Mouse (Mus musculus): ENCODE results near the gene Rps6ka5.

Rps6ka5 gene

DNA sequence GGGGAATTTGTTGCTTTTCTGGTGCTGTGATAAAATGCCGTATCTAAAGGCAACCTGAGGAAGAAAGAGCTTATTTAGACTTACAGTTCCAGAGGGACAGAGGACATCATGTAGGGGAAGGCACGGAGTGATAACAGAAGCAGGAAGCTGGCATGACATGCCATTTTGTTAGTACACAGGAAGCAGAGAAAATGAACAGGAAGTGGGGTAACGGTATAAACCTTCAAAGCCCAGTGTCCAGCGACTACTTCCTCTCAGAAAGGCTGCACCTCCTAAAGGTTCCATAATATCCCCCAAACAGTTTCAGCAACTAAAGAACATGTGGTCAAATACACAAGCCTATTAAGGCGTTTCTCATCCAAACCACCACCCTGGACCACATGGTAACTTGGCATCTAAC is 195.9 kb downstream of the Rps6ka5 start:
- peak; percentile 30 for DNase-seq (ENCODE audit: low read depth, low spot score)

DNA sequence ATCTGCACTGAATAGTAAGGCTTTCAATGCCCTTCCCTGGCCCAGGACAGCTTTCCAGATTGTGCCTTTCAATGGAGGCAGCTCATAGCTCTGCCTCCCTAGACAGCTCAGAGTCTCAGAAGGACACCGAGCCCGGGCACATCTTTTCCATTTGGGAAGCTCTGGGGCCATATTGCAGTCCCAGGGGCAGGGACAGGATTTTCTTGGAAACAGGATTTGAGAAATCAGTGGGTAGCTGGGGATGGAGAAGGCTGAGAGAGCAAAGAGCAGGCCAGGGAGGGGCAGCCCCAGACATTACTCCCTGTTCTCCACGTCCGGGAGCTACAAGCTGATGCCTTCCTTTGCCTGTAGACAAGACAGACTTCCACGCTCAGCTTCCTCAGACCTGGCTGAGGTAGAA is 197.1 kb downstream of the Rps6ka5 start:
- no peak for DNase-seq (ENCODE audit: low read depth, low spot score)

DNA sequence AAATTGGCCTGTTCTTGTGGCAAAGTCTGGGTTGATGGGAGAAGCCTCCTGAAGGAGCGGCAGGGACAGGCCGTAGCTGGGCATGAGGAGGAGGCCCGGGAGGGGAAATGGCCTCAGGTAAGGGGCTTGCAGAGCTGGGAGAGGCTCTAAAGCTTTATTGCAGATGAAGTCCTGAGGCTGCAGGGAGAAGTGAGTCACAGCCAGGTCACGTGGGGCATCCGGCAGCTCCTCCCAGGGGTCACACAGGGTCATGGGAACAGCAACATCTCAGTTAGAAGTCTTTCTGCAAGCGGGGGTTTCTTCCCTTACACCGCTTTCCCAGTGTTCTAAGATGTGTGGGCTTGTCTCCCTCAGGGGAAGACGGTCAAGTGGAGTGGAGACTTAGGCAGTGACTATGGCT is 197.6 kb downstream of the Rps6ka5 start:
- DNase-seq (ENCODE audit: low read depth, low spot score): no peak

DNA sequence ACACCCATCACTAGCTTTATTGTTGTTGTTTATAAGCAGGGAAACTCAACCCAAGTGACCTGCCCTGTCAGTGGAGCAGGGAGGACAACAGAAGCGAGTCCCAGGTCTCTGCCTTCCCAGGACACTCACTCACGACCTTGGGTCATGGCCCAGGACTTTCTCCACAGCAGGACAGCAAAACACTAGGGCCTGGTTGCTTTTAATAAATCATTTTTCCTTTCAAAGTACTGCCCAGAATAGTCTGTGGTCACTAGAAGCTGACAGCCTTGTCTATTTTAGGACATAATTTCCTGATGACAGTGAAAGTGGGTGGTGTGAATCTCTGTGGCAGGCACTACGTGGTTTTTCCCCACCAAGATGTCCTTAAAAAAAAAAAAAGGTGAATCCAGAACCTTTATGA is 198.5 kb downstream of the Rps6ka5 start:
- DNase-seq (ENCODE audit: low read depth, low spot score): no peak

DNA sequence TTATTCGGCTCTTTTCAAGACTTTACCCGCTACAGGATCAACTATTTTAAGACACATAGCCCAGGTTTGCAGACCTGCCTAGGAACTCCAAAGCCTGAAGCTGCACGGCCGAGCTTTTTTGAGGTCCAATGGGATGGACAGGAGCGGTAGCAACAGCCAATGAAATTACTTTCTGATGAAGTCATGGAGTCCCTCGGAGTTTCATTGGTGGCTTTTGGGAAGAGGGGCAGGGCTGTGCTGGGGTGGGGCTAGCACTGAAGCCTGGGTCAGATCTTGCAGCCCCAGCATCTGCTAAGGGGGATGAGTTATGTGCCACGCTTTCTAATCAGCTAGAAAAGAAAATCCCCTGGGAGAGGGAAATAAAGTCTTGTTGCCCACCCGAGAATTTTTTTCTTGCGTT is 199.0 kb downstream of the Rps6ka5 start:
- peak; percentile 29 for DNase-seq (ENCODE audit: low read depth, low spot score)

DNA sequence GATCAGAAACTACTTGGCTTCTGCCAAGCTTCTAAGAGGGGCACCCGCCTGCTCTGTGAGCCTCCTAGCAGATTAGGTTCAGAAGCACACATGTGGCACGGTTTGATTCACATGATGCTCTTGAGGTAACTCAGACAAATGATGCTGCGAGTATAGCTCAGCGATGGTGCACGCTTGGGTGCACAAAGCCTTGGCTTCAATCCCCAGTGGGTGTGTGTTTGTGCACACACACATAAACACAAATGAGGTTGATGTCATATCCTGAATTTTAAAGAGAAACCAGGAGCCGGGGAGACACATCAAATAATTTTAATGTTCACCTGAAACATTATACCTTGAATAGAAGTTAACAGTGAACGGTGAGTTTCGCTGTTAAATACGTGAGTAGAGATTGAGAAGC is 199.5 kb downstream of the Rps6ka5 start:
- no peak for DNase-seq (ENCODE audit: low read depth, low spot score)

DNA sequence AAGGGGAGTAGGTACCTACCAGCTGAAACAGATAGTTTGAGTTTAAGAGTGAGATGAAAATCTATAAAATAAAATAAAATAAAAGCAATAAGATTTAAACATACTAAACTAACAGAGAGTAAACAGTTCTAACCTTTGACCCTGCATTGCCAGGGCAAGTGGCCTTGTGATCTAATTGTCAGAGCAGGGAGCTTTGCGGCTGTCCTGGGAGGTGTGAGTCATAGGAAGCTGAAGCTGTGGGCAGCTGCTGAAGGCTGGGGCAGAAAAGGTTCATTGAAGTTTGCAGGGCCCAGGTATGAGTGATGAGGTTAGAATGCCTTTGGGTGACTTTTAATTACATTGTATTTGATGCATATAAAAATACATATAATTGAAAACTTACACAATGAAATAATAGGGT is 200.8 kb downstream of the Rps6ka5 start:
- DNase-seq (ENCODE audit: low read depth, low spot score): no peak

DNA sequence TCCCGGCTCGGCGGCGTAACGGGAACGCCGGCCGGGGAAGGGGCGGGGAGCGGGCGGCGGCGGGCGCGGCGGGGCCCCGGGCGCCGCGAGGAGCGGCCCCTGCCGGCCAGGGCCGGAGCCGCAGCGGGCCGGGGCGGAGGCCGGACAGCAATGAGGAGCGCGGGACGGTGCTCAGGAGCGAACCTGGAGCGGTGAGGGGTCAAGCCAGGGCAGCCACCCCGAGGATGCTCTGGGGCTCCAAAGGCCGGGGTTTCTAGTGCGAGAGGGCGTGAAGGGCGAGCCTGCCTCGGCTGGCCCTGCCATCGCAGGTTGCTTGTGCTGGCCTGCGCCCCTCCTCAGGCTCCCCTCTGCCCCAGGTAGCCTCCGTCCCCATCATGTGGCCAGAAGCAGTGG is 206.0 kb downstream of the Rps6ka5 start, which contains the start of gene Ttc7b:
Gene Ttc7b, minus strand, starts transcription at position 33 of the 393 bp plus-strand sequence.
- DNase-seq (ENCODE audit: low read depth, low spot score): peak; percentile 68

DNA sequence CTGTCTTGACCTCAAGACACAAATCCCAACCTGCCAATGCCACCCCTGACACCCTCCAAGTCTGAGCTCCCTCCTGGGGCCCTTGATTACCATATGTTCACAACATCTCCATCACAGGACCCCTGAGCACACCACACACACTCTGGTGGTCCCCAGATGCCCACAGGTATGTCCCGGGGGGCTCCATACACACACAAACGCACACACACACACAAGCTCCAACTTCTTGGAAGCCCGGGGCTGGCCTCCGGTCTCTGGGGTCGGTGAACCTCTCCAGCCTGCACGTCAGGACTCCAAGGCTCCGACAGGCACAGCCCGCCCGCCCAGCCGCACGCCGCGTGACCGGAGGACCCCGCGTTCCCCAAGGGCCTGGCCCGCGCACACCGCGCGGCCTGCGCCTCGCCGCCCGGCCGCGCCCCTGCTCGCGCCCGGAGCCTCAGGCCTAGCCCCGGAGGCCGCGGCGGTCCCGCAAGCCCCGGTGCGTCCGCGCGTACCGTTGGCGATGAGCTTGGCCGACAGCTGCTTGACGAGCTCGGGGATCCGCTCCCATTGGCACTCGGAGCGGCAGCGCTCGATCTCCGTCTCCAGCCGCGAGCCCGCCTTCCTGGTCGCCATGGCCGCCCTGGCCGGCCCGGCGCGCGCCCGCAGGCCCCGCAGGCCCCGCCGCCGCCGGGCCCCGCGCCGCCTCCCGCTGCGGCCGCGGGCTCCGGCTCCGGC is 206.5 kb downstream of the Rps6ka5 start:
- DNase-seq (ENCODE audit: low read depth, low spot score): peak; percentile 59

DNA sequence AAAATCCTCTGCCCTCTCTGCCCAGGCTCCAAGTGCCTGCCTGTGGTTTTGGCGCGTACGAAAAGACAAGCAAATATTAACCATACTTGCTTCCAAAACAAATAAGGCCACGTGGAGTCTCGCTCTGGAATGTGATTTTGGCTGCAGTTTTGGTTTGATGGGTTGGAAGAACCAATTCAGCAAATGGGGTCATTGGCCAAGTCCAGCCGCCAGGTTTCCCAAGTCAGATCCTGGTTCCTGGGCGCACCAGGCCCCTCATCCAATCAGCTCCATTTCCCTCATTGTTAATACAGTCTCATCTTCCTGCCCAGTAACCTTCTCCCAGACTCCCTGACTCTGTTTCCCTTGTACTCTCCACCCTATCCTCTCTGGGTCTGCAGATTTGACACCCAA is 207.1 kb downstream of the Rps6ka5 start:
- no peak for DNase-seq (ENCODE audit: low read depth, low spot score)

DNA sequence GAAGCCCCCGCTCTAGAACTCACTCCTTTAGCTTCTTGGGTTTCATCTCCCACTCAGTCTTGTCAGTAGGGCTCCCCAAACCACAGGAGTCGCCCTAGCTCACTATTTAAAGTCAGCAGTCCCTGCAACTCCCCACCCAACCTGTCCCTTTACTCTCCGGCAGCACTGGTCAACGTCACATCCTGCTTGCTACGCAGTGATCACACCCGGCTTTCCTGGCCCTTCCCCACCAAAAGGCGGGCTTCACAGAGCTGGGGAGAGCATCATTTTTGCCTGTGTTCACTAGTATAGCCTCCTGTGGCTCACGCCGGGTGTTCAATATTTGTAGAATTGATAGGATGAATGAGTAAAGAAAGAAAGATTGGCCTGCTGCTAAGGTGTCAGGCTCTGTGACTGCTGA is 209.4 kb downstream of the Rps6ka5 start:
- no peak for DNase-seq (ENCODE audit: low read depth, low spot score)

DNA sequence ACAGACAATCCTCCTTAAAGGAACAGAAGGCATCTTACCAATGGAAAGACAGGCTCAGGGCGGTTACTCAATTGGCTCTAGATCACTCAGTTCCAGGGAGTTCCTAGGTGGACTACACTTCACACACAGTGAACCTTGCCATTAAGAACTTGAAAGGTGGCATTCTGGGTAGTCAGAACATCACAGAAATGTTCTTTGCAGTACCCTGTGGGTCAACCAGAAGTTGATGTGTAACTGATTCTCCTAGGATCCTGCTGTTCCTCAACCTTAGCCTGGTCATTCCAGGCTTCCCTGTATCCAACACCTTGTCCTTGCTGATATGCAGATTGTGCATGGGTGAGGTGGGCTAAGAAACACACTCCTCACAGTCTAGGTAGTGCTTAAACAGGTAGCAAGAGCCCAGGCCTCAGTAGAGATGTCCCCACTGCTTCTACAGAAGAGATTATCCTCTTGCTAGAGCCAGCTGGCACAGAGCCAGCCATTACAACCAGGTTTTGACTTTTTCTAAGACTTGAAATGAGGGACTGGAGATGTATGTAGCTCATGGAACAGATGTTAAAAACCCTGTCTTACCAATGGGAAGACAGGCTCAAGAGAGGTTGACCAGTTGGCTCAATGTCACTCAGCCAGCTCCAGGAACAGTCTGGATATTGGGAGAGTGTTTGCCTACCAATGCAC is 210.5 kb downstream of the Rps6ka5 start:
- no peak for DNase-seq (ENCODE audit: low read depth, low spot score)

DNA sequence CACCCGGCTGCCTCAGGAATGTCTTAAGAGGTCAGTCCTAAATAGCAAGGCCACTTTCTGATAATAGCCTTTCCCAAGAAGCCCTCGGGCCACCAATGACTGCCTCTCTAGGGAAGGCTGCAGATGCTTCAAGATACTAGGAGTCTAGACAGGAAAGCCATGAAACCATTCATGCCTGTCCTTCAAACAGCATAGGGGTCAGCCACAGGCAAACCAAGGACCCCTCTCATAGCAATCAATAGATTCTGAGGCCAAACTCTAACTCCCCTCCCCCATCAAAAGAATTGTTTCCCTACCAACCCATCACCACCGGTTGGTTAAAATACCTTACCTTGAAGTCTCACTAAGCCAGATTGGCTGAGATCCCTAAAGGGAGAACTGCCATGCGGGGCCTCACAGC is 211.3 kb downstream of the Rps6ka5 start:
- no peak for DNase-seq (ENCODE audit: low read depth, low spot score)

DNA sequence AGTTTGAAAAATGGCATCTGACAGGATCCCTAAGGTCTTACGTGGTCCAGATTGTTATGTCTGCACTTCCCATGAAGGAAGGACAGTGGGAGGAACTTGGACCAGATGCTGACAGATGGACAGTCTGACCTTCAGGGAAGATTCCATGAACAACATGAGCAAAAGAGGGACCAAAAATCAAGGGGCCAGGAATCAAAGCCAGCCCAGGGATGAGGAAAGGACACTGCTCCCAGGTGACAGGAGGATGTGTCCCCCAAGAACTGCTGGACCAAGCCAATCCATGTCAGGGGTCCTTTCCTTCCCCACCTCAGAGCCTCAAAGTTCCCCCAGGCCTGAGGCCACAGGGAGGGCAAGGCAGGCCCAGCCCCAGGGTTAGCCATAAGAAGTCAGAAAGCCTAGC is 212.2 kb downstream of the Rps6ka5 start:
- no peak for DNase-seq (ENCODE audit: low read depth, low spot score)

DNA sequence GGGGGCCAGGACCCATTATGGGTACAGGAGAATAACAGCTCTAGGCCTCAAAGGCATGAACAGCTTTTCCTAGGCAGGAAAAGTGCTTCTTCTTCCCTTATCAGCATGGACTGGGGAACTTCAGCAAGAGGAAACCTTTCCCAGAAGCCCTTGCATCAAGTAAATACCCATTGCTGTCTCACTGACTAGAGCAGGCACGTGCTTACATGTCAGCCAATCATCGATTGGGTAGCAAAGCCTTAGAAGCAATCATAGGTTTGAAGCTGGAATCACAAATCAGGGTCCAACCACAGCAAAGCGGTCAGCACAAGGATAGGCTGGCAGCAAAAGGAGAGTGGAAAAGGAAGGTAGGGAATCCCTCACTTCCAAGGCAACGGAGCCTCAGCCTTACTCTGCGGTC is 213.7 kb downstream of the Rps6ka5 start:
- DNase-seq (ENCODE audit: low read depth, low spot score): no peak

DNA sequence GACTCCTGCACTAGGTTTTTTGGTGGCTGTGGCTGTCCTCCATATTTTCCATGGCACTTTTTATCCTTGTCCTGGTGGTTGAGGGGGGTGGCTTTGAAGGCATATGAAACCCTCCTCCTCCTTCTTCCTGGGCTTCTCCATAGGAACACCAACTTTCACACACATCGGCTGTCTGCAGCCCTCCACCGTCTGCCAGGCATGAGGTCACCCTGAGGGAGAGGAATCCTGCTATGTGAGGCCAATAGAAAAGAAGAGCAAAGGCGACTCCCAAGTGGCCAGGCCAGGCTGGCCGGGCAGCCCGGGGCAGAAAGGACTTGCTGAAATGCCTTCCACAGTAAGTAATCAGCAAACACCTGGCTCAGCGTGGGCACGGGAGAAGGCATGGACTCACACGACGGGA is 214.1 kb downstream of the Rps6ka5 start:
- no peak for DNase-seq (ENCODE audit: low read depth, low spot score)

DNA sequence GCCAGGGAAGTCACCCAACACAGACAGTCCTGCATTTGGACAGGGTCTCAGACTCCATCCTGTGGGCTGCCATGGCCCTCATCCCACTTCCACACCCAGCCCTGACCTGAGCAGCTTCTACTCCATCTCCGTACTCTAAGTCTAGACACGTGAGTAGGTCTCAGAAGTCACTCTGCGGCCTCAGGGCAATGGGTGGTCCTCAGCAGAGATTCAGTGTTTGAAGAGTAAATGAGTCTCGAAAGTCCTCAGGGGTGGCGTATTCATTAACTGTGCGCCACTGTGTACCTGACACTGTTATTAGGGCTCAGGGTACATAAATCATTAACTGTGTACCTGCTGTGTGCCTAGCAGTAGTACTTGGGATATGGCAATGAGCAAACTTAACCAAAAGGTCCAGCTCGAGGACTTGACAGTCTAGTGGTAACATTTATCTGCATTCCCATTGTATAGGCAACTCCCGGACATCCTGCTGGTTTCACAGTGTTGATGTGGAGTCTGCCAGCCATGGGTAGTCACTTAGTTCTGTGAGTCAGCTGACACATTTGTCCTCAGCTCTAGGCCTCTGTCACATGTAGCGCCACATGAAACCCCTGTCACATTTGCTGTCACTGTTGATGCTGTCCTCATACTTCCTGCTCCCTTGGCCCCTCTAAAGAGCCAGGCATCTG is 217.0 kb downstream of the Rps6ka5 start:
- no peak for DNase-seq (ENCODE audit: low read depth, low spot score)

DNA sequence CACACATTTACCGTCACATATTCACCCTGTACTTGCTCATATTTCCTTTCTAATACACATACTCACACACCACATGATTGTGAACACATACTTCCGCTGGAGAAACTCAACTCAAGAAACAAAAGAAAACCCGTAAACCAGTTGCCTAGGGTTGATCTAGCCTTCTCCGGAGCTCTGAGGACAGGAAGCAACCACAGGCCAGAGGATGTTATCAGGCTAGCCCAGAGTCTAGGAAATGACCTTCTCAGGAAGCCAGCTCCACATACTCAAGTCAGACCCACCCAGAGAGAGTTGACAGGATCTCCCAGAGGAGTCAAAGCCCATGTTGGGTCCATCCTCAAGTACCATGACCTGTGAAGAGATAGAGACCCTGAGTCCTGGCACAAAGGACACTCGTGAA is 218.1 kb downstream of the Rps6ka5 start:
- no peak for DNase-seq (ENCODE audit: low read depth, low spot score)

DNA sequence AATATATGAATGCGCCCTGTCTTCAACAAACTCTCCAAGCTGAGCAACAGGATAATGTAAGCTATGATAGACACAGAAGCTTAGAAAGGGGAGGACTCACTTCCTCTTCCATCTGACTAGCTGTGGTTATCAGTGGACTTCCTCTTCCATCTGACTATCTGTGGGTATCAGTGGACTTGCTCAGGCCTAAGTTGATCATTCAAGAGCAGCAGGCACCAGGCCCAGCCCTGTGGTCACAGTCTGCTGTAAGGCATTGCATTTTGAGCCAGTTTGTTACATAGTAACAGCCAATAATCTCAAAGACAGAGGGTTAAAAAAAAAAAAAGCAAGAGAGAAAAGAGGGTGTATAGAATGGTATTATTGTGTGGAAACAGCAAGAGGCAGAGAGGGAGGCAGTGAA is 221.3 kb downstream of the Rps6ka5 start:
- DNase-seq (ENCODE audit: low read depth, low spot score): no peak

DNA sequence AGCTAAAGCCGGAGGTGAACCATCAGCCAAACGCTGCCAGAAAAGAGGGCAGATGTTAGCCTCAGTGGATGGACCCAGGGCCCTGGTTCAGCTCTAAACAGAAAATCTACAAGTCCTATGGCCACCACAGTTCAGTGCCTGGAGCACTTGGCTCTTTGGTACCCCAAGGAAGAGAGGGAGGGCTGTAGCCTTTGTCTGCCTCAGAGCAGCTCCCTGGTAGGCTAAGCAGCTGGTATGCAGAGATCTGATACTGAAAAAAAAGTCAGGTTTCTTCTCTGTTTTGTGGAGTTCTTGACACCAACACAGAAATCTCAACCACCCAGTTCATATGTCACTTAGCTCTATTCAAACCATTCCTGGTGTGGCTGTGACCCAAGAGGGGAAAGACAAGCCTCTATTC is 222.2 kb downstream of the Rps6ka5 start:
- no peak for DNase-seq (ENCODE audit: low read depth, low spot score)

DNA sequence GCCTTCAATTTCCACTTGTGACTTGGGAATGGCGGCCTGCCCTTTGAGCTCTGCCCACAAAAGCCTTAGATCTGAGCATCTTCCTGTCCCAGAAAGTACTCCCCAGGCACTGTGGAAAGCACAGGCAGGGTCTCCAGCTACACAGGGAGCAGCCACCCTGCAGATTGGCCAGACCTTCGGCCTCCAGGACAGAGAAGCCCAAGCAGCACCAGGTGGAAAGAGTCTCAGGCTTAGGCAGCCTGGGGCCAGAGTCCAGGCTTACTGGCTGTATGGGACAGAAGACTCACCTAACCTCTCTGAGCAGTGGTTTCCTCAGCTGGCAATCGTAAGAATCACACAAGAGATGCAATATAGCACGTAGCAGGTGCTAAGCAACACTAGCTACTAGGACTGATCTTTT is 223.1 kb downstream of the Rps6ka5 start:
- DNase-seq (ENCODE audit: low read depth, low spot score): no peak

DNA sequence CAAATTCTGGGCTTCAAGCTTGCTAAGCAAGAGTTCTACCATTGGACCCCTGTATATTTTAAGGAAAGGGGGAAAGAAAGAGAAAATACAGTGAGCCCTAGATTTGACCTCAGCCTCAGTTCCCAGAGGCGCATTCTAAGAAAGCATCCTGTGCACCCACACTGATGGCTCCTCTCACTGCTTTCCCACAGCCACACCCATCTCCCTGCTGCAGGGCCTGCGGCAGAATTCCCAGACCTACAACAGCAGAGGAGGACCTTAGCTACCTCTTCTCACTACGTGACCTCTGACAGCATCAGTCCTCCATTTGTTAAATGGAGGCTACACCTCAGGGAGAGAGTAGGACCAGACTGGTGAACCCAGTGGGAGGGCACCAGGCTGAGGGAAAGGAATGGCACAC is 224.2 kb downstream of the Rps6ka5 start:
- DNase-seq (ENCODE audit: low read depth, low spot score): no peak

DNA sequence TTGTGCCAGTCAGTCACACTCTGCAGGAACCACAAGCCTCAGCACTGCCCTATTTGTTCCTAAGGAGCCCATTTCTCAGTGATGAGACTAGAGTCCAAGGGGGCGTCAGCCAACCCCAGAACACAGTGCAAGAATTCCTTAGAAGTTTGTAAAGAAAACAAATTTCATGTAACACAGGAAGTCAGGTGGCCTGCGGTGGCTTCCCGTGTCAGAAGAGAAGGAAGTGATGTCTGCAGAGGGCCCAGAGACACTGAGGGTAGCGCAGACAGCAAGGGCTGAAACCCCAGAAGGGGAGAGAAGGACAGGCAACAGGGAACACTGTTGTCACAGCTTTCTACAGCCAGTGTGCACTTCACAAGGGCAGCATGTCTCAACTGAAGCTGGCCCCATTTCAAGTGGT is 225.5 kb downstream of the Rps6ka5 start:
- peak; percentile 59 for DNase-seq (ENCODE audit: low read depth, low spot score)

All from CD4-positive, CD25-positive, alpha-beta regulatory T cell, adult 2 months (primary cell).